Mouse (Mus musculus) left cerebral cortex, adult 9 months (tissue): Measurements from ENCODE around the gene Socs2.

Experiments used
- DNase-seq, 2 experiments: peaks; one replicate each; pipeline ENCODE4 v3.0.0; 2022; ENCODE audit warnings: low spot score in 2 of 2

The Socs2 gene

GRCm38 (mm10) chr10:95416685-95417495, at the start of gene Socs2:
Gene Socs2, minus strand, starts transcription at chr10:95417180.
- peak; percentile 71 to 88 for DNase-seq

- DNase-seq = no peak
These were observed 48.5 kb upstream of the Socs2 start for GRCm38 (mm10) chr10:95465485-95465896.

GRCm38 (mm10) chr10:95464527-95464926, 47.5 kb upstream of the Socs2 start:
- DNase-seq = no peak

GRCm38 (mm10) chr10:95462231-95462630, 45.3 kb upstream of the Socs2 start:
- no peak for DNase-seq

GRCm38 (mm10) chr10:95461053-95461553, 44.1 kb upstream of the Socs2 start:
- DNase-seq = no peak

GRCm38 (mm10) chr10:95458050-95458806, 41.2 kb upstream of the Socs2 start:
- DNase-seq = no peak

GRCm38 (mm10) chr10:95457367-95458049, 40.5 kb upstream of the Socs2 start:
- DNase-seq = no peak

- DNase-seq = no peak
These were observed 39.1 kb upstream of the Socs2 start for GRCm38 (mm10) chr10:95456103-95456502.

- DNase-seq = no peak
These were observed 36.3 kb upstream of the Socs2 start for GRCm38 (mm10) chr10:95453282-95453681.

GRCm38 (mm10) chr10:95449033-95449432, 32.1 kb upstream of the Socs2 start:
- DNase-seq = no peak

GRCm38 (mm10) chr10:95447954-95448353, 31.0 kb upstream of the Socs2 start:
- no peak for DNase-seq

GRCm38 (mm10) chr10:95445104-95446056, 28.4 kb upstream of the Socs2 start:
- DNase-seq = no peak

- no peak for DNase-seq
These were observed 25.4 kb upstream of the Socs2 start for GRCm38 (mm10) chr10:95442334-95442733.

- no peak for DNase-seq
These were observed 23.6 kb upstream of the Socs2 start for GRCm38 (mm10) chr10:95440566-95440965.

- DNase-seq = no peak
These were observed 22.8 kb upstream of the Socs2 start for GRCm38 (mm10) chr10:95439718-95440339.

- no peak for DNase-seq
These were observed 22.0 kb upstream of the Socs2 start for GRCm38 (mm10) chr10:95438941-95439340.

GRCm38 (mm10) chr10:95430271-95430670, 13.3 kb upstream of the Socs2 start:
- no peak for DNase-seq

- DNase-seq = no peak
These were observed 12.1 kb upstream of the Socs2 start for GRCm38 (mm10) chr10:95429111-95429510.

GRCm38 (mm10) chr10:95426207-95427115, 9.5 kb upstream of the Socs2 start:
- no peak for DNase-seq
